Mouse (Mus musculus) induced T-regulatory cell, adult 2 months (primary cell): ENCODE results near the gene Insr.
"Not testable (repeated sequence)": the region's sequence is repeated elsewhere in the genome, so short reads cannot be mapped to it uniquely, and the experiment has no call there.

Source experiments
- DNase-seq: peaks from one replicate; pipeline ENCODE4 v3.0.0-alpha.2; 2012; ENCODE audit warnings: low read depth

Gene Insr

GRCm38 (mm10) chr8:3187456-3187855, 92.0 kb downstream of the Insr start:
- DNase-seq = no peak

DNA sequence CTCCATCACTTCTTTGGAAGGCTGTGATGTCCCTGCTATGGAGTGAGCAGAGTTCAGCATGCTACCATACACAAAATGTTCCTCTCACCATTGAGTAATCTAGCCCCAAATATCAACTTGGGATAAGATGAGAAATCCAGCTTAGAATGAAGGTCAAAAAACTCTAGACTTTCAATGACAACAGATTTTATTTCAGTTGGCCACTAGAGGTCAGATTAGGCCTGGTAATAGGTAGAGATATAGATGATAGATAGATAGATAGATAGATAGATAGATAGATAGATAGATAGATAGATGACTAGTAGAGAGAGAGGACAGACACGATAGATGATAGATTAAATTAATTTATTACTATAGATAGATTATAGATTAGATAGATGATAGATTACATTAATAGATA, 99.5 kb downstream of the Insr start:
- peak; percentile 35 for DNase-seq

DNA sequence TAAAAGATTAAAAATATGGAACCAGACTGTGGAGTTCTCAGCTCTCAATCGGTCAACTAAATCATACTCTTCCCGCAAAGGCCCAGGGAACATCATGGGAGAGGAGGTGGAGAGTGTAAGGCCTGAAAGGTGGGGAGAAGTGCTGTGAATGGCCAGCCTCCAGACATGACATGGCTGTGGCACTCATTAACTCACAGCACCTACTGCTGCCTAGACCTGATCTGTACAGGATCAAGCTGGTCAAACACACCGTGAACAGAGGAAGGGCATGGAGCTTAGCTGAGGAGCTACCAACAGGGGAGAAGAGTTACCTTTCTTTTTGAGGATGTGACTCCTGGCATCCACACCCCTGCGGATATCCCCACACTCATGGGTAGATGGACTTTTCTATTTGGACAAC, 102.0 kb downstream of the Insr start:
- DNase-seq = no peak

DNA sequence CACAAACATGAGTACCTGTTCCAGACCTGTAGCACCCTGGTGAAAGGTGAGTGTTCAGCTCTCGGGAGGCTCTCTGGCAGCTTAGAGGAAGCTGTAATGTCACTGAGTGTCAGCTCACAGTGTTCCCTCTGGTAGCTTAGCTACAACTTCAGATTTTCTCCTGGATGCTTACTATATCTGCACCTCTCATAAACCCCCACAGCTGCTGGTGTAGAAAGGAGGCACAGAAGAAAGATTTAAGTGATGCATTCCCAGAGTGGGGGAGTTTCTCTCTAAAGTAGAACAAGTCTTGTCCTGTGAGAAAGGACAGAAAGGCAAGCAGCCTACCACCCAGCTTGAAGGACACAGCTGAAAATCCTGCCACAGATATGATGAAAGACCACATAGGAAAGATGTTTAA, 107.2 kb downstream of the Insr start:
- DNase-seq = no peak

- DNase-seq = no peak
These were observed 132.9 kb downstream of the Insr start for GRCm38 (mm10) chr8:3146506-3146905.

GRCm38 (mm10) chr8:3100416-3100815, 179.0 kb downstream of the Insr start:
- not testable (repeated sequence) for DNase-seq
